27 mouse cellular contexts compared by ENCODE assay signal in genomic region chr8:94739829-94740228, GRCm38 (mm10). TPM values are rescaled to one million over a fixed set of nuclear protein-coding genes. Genes with fewer than 3 reads are reported as not detected.
DNase-seq lines count a peak whose midpoint lies in the region; ATAC-seq lines count a peak whose summit lies in the region.
"Had no signal": no experiment of that assay in that cellular context is flagged by ENCODE, and none has a peak within 500 bp of the region (broad histone marks: within the 10 kb centered on the region; RNA-seq: fewer than 3 reads in every experiment).

No protein-coding gene starts in this region.

- ATAC-seq in heart, embryonic 12.5 days (ENCODE audit: insufficient number of reproducible peaks, low FRiP score), result no peak
- ATAC-seq: activated CD4-positive, CD25-positive, alpha-beta regulatory T cell, adult 4 months; CD4-positive, CD25-positive, alpha-beta regulatory T cell, adult 4 months; forebrain, embryonic 16.5 days; Patski had no signal

- no peak overlapping the region for H3K9ac ChIP-seq in heart, embryonic 12.5 days
- H3K9ac ChIP-seq: embryonic facial prominence, embryonic 12.5 days; heart, embryonic 15.5 days; hindbrain, embryonic 15.5 days had no signal

- H3K27me3 ChIP-seq in heart, embryonic 12.5 days (replicated peaks), result no peaks in the 10 kb centered on the region
- H3K27me3 ChIP-seq: embryonic facial prominence, embryonic 12.5 days; heart, embryonic 15.5 days; hindbrain, embryonic 15.5 days; Patski had no signal

- DNase-seq in adrenal gland, adult 8-10 months, result peak; percentile 17
- DNase-seq in adrenal gland, postnatal 25 days, result no peak
- DNase-seq in spleen, adult 18-20 months, result peak; percentile 17 to 19
- no peak for DNase-seq in spleen, postnatal 14 days (ENCODE audit: low spot score in 2 of 2)
- peak; percentile 60 to 65 for DNase-seq in B cell, adult 2 months
- peak; percentile 14 for DNase-seq in adrenal gland, postnatal 14 days
- DNase-seq in urinary bladder, postnatal 36 days (ENCODE audit: low spot score in 2 of 2), result no peak
- DNase-seq: cerebellum, adult 11-12 months; cerebellum, adult 9-10 months; cerebellum, postnatal 25 days; gastrocnemius, postnatal 10 days; heart, adult 18-20 months; heart, postnatal 14 days; kidney, adult 11 months had no signal

- H3K4me3 ChIP-seq in heart, embryonic 12.5 days, result no peak overlapping the region
- H3K4me3 ChIP-seq: embryonic facial prominence, embryonic 12.5 days; heart, embryonic 10.5 days; heart, embryonic 15.5 days; hindbrain, embryonic 15.5 days had no signal

- WGBS in heart, embryonic 12.5 days, result 81% methylated on average over 6 of the region's 6 CpGs

- no peak overlapping the region for H3K27ac ChIP-seq in heart, embryonic 12.5 days (ENCODE audit: poor library complexity, severe bottlenecking)
- H3K27ac ChIP-seq: embryonic facial prominence, embryonic 12.5 days; heart, embryonic 10.5 days; heart, embryonic 15.5 days; hindbrain, embryonic 15.5 days had no signal

- peaks cover 4% of the 10 kb centered on the region; the same call in 1 of the 2 replicates for H3K4me1 ChIP-seq in heart, embryonic 12.5 days (replicated peaks)
- H3K4me1 ChIP-seq: embryonic facial prominence, embryonic 12.5 days; hindbrain, embryonic 15.5 days had no signal

- no peaks in the 10 kb centered on the region for H3K36me3 ChIP-seq in heart, embryonic 12.5 days
- H3K36me3 ChIP-seq: embryonic facial prominence, embryonic 12.5 days; heart, embryonic 10.5 days; heart, embryonic 15.5 days; hindbrain, embryonic 15.5 days had no signal

- H3K9me3 ChIP-seq in heart, embryonic 12.5 days (replicated peaks), result peaks cover 6% of the 10 kb centered on the region
- H3K9me3 ChIP-seq: embryonic facial prominence, embryonic 12.5 days; heart, embryonic 10.5 days; heart, embryonic 15.5 days; hindbrain, embryonic 15.5 days had no signal

- no peak overlapping the region for H3K4me2 ChIP-seq in heart, embryonic 12.5 days
- H3K4me2 ChIP-seq: embryonic facial prominence, embryonic 12.5 days; heart, embryonic 15.5 days; hindbrain, embryonic 15.5 days had no signal

RNA-seq across cellular contexts. Expression of gene Ccl22, which starts 5.6 kb away (rescaled TPM):
- total RNA-seq in adrenal gland, adult 8-10 months (2022), result under 1 TPM in 1 of 4 experiments, not detected in 3; 0.59 TPM
- total RNA-seq in adrenal gland, postnatal 25 days (2021), result not detected in 2 replicates
- 0.37 and 2.3 TPM in 2 replicates for total RNA-seq in adrenal gland, postnatal 14 days (2021)
- not detected in 2 replicates for polyA plus RNA-seq in heart, embryonic 12.5 days (2016; fragmentation: Nextera tagmentation; extraction: Ambion mirVana)
- total RNA-seq: gastrocnemius, postnatal 10 days; gastrocnemius, postnatal 4 days; hematopoietic stem cell, adult 5-6 weeks; MEL had no signal
- polyA plus RNA-seq: CD4-positive, CD25-positive, alpha-beta regulatory T cell, adult 4 months; embryonic facial prominence, embryonic 12.5 days; forebrain, embryonic 11.5 days; forebrain, embryonic 16.5 days; heart, embryonic 10.5 days; heart, embryonic 15.5 days; hindbrain, embryonic 15.5 days; Patski had no signal

RNA-seq across cellular contexts. Expression of gene Cx3cl1, which starts 32.0 kb away (rescaled TPM):
- total RNA-seq in adrenal gland, adult 8-10 months (2022), result 10 to 100 TPM; 27.2 to 62.7 (median 45.0) TPM
- total RNA-seq in adrenal gland, postnatal 25 days (2021), result 23.0 and 25.2 TPM in 2 replicates
- 16.2 and 19.2 TPM in 2 replicates for total RNA-seq in adrenal gland, postnatal 14 days (2021)
- 13.1 and 15.2 TPM in 2 replicates for polyA plus RNA-seq in heart, embryonic 12.5 days (2016; fragmentation: Nextera tagmentation; extraction: Ambion mirVana)
- total RNA-seq: MEL had no signal
- polyA plus RNA-seq: activated CD4-positive, CD25-positive, alpha-beta regulatory T cell, adult 4 months; CD4-positive, CD25-positive, alpha-beta regulatory T cell, adult 4 months had no signal

RNA-seq across cellular contexts. Expression of gene Pllp, which starts 43.8 kb away (rescaled TPM):
- total RNA-seq in adrenal gland, adult 8-10 months (2022), result 1 to 10 TPM; 1.1 to 2.2 (median 1.7) TPM
- 0.67 TPM in 1 of 2 replicates, not detected in the other for total RNA-seq in adrenal gland, postnatal 25 days (2021)
- 0.86 and 1.6 TPM in 2 replicates for total RNA-seq in adrenal gland, postnatal 14 days (2021)
- 0.13 TPM in 1 of 2 replicates, not detected in the other for polyA plus RNA-seq in heart, embryonic 12.5 days (2016; fragmentation: Nextera tagmentation; extraction: Ambion mirVana)
- total RNA-seq: hematopoietic stem cell, adult 5-6 weeks; MEL had no signal

Comparison
In these comparisons a context has a peak if more than half of its experiments do, and no peak if none do; other contexts are left out.
1. DNase-seq: peak in adrenal gland, adult 8-10 months (single experiment), spleen, adult 18-20 months (2 of 2), B cell, adult 2 months (2 of 2) and adrenal gland, postnatal 14 days (single experiment); none in adrenal gland, postnatal 25 days (single experiment), spleen, postnatal 14 days (0 of 2) and urinary bladder, postnatal 36 days (0 of 2).